Mouse (Mus musculus) hindbrain, embryonic 14.5 days (tissue): ENCODE data around the gene Frmpd3. TPM values are rescaled to one million over a fixed set of nuclear protein-coding genes. Genes with fewer than 3 reads are reported as not detected.

Experiments used
- ATAC-seq: fragments of 200-750 bp; cut with Nextera tagmentation; 2 replicates; pipeline ENCODE4 v1.8.0; 2017; ENCODE audit warnings: moderate number of reproducible peaks, mild to moderate bottlenecking, moderate TSS enrichment, moderate library complexity; ENCODE audit not compliant: low FRiP score
- DNase-seq: peaks from one replicate; pipeline ENCODE4 v3.0.0-alpha.2; 2015; ENCODE audit warnings: low spot score
- H3K27ac ChIP-seq: fragments of 300-500 bp; sonication (generic); 2 replicates; pipeline ENCODE4 v1.5.1; 2014; ENCODE audit warnings: mild to moderate bottlenecking, moderate library complexity
- H3K27me3 ChIP-seq: fragments of 300-500 bp; sonication (generic); 2 replicates; pipeline ENCODE4 v1.6.1; 2014; ENCODE audit warnings: mild to moderate bottlenecking, low read length, mixed read lengths; ENCODE audit not compliant: control insufficient read depth, insufficient read depth
- H3K36me3 ChIP-seq: fragments of 300-500 bp; sonication (generic); replicated peaks from 2 replicates; pipeline ENCODE4 v1.6.1; 2014; ENCODE audit not compliant: control insufficient read depth, insufficient read depth
- H3K4me1 ChIP-seq: fragments of 300-500 bp; sonication (generic); replicated peaks from 2 replicates; pipeline ENCODE4 v1.6.1; 2014; ENCODE audit warnings: antibody characterized with exemption, low read length, mixed read lengths; ENCODE audit not compliant: control insufficient read depth, insufficient read depth
- H3K4me2 ChIP-seq: fragments of 300-500 bp; sonication (generic); replicated peaks from 2 replicates; pipeline ENCODE4 v1.6.1; 2014; ENCODE audit warnings: mild to moderate bottlenecking, moderate library complexity
- H3K4me3 ChIP-seq: fragments of 300-500 bp; sonication (generic); replicated peaks from 2 replicates; pipeline ENCODE4 v1.5.1; 2014; ENCODE audit warnings: mild to moderate bottlenecking, low read length
- H3K9ac ChIP-seq: fragments of 300-500 bp; sonication (generic); 2 replicates; pipeline ENCODE4 v1.6.1; 2014
- H3K9me3 ChIP-seq: fragments of 300-500 bp; sonication (generic); 2 replicates; pipeline ENCODE4 v1.6.1; 2016; ENCODE audit warnings: low read length; ENCODE audit not compliant: control insufficient read depth
- WGBS: fragments of 180-500 bp; shearing (Covaris S2); extraction: QIAGEN DNeasy Blood & Tissue Kit; methylation state at CpG from one replicate; pipeline ENCODE4 v1.1.7; 2014; 5-methylcytosine and 5-hydroxymethylcytosine counted together
- polyA plus RNA-seq: library from polyadenylated mRNA; unstranded; fragments of >200 nt; fragmentation: Nextera tagmentation; extraction: Ambion mirVana; gene quantifications from 2 replicates; pipeline ENCODE4 v1.2.1, GENCODE M21; 2014

The Frmpd3 gene
- polyA plus RNA-seq, 1 experiment from 2014 or later = 4.5 TPM

DNA sequence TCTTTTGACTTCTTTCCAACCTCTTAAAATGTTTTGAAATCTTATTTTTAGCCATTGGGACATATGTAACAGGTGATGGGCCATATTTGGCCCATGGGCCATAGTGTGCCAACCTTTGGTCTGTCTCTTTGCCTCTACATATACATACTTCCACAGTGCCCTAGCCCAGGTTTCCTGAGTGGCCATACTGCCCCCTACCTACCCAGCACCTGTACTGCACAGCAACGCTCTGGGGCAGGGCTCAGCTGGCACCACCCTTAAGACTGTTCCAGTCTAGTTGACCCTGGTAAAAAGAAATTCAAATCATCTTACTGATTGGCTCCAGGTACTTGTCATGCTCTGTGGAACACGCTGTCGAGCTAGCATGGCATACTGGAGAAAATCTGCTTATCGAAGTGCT, 60.8 kb downstream of the Frmpd3 start:
- Histone ChIP-seq H3K4me1 (no peaks in the 10 kb centered on the region), H3K9me3 (no peaks in the 10 kb centered on the region), H3K4me3 (no peak overlapping the region), H3K27ac (no peak overlapping the region), H3K27me3 (peaks cover 10% of the 10 kb centered on the region; the same call in 1 of the 2 replicates), H3K9ac (no peak overlapping the region), H3K4me2 (no peak overlapping the region), H3K36me3 (no peaks in the 10 kb centered on the region)
- WGBS = 59% methylated on average over 4 of the region's 4 CpGs
- no peak for ATAC-seq
- DNase-seq = no peak

DNA sequence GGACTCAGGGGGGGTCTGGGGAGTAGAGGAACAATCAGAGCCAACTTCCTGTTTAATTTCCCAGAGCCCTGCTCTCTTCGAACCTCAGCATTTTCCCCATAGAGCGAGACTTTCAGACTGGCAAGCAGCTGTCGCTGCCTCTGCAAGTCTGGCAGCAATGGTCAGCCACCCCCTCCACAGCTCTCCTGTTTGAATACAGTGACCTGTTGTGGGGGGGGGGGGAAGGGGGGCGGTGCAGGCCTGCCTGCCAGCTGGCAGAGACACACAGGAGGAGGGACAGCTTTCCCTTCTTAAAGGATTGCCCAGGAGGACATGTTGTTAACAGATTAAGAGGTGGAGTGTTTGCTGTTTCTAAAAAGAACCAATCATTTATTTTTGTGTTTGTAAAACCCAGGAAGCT, 64.0 kb downstream of the Frmpd3 start:
- 31% methylated on average over 3 of the region's 4 CpGs for WGBS
- no peak for DNase-seq
- peak; percentile 53; the same call in 1 of the 2 replicates for ATAC-seq
- Histone ChIP-seq H3K27ac (no peak overlapping the region), H3K4me2 (no peak overlapping the region), H3K4me3 (no peak overlapping the region), H3K9ac (no peak overlapping the region), H3K9me3 (no peaks in the 10 kb centered on the region), H3K36me3 (no peaks in the 10 kb centered on the region), H3K4me1 (no peaks in the 10 kb centered on the region), H3K27me3 (peaks cover 4% of the 10 kb centered on the region; the same call in 1 of the 2 replicates)

- Histone ChIP-seq H3K27me3 (peaks cover 4% of the 10 kb centered on the region; the same call in 1 of the 2 replicates), H3K4me1 (no peaks in the 10 kb centered on the region), H3K4me3 (no peak overlapping the region), H3K4me2 (no peak overlapping the region), H3K9me3 (no peaks in the 10 kb centered on the region), H3K9ac (no peak overlapping the region), H3K27ac (no peak overlapping the region), H3K36me3 (no peaks in the 10 kb centered on the region)
- no peak for ATAC-seq
- DNase-seq = no peak
Measured at GRCm38 (mm10) chrX:140406501-140406900, 64.4 kb downstream of the Frmpd3 start.

- no peaks in the 10 kb centered on the region for H3K9me3 ChIP-seq
- no peak overlapping the region for H3K9ac ChIP-seq
- H3K27me3 ChIP-seq = peaks cover 4% of the 10 kb centered on the region; the same call in 1 of the 2 replicates
- H3K4me2 ChIP-seq = no peak overlapping the region
- H3K27ac ChIP-seq = no peak overlapping the region
- H3K36me3 ChIP-seq = no peaks in the 10 kb centered on the region
- H3K4me3 ChIP-seq = no peak overlapping the region
- DNase-seq (no peak), ATAC-seq (no peak)
- no peaks in the 10 kb centered on the region for H3K4me1 ChIP-seq
- 85% methylated on average over 5 of the region's 5 CpGs for WGBS
Measured at GRCm38 (mm10) chrX:140407593-140407992, 65.5 kb downstream of the Frmpd3 start.

DNA sequence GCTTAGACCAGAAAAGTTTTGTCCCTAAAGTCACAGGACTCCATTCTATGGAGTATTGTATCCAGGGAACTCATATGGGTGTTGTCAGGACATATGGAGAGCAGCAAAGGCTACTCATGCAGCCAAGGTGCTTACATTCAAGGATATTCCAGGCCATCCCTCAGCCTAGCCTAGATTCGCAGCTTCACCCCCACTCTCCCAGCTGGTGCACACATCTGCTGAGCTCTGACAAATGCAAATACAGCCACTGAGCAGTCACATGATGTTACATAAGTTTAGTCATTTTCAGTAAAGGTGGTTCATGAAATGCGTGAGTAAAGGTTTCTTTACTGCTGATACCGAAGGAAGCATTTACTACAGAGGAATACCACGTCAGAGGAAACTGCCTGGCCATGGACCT, 76.4 kb downstream of the Frmpd3 start:
- 89% methylated on average over 4 of the region's 4 CpGs for WGBS
- Histone ChIP-seq H3K27me3 (peaks cover 9% of the 10 kb centered on the region; the same call in 1 of the 2 replicates), H3K9me3 (no peaks in the 10 kb centered on the region), H3K4me1 (no peaks in the 10 kb centered on the region), H3K4me2 (no peak overlapping the region), H3K4me3 (no peak overlapping the region), H3K36me3 (no peaks in the 10 kb centered on the region), H3K9ac (no peak overlapping the region), H3K27ac (no peak overlapping the region)
- ATAC-seq (no peak), DNase-seq (no peak)

GRCm38 (mm10) chrX:140427124-140427523, 85.1 kb downstream of the Frmpd3 start:
- 75% methylated on average over 4 of the region's 4 CpGs for WGBS
- peaks cover 3% of the 10 kb centered on the region; the same call in 1 of the 2 replicates for H3K27me3 ChIP-seq
- H3K4me3 ChIP-seq = no peak overlapping the region
- H3K9ac ChIP-seq = no peak overlapping the region
- DNase-seq (no peak), ATAC-seq (no peak)
- H3K27ac ChIP-seq = no peak overlapping the region
- H3K4me1 ChIP-seq = no peaks in the 10 kb centered on the region
- H3K9me3 ChIP-seq = no peaks in the 10 kb centered on the region
- H3K36me3 ChIP-seq = no peaks in the 10 kb centered on the region
- no peak overlapping the region for H3K4me2 ChIP-seq

GRCm38 (mm10) chrX:140428252-140428651, 86.2 kb downstream of the Frmpd3 start:
- H3K27ac ChIP-seq = no peak overlapping the region
- no peak for DNase-seq
- 78% methylated on average over 8 of the region's 8 CpGs for WGBS
- no peaks in the 10 kb centered on the region for H3K4me1 ChIP-seq
- H3K9ac ChIP-seq = no peak overlapping the region
- H3K4me2 ChIP-seq = no peak overlapping the region
- no peaks in the 10 kb centered on the region for H3K9me3 ChIP-seq
- H3K36me3 ChIP-seq = no peaks in the 10 kb centered on the region
- no peak overlapping the region for H3K4me3 ChIP-seq
- ATAC-seq = no peak
- no peaks in the 10 kb centered on the region for H3K27me3 ChIP-seq

- H3K4me2 ChIP-seq = no peak overlapping the region
- no peak overlapping the region for H3K4me3 ChIP-seq
- no peaks in the 10 kb centered on the region for H3K9me3 ChIP-seq
- H3K9ac ChIP-seq = no peak overlapping the region
- no peak for DNase-seq
- H3K36me3 ChIP-seq = no peaks in the 10 kb centered on the region
- ATAC-seq = no peak
- WGBS = 67% methylated on average over 5 of the region's 5 CpGs
- 0 out of 2 replicates have a peak, but pooled peaks cover 2% of the 10 kb centered on the region for H3K27me3 ChIP-seq
- H3K4me1 ChIP-seq = no peaks in the 10 kb centered on the region
- no peak overlapping the region for H3K27ac ChIP-seq
Measured at GRCm38 (mm10) chrX:140429985-140430384, 87.9 kb downstream of the Frmpd3 start.

DNA sequence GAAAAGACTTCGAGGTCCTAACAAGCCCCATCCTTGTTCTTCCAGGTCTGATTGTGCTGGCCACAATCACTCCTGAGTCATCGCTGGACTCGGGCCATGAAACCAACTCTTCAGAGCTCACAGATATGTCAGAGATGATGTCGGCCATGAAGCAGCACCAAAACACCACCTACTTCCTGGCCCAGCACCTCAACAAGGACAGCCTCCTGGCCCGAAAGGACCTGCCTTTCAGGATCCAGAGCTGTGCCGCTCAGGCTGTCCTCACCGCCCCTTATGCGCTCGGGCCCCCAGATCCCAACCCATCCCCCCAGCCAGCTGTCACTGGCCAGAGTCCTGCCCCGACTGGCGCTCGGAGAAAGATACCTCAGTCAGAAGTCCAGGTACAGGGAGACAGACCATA, 88.4 kb downstream of the Frmpd3 start:
- Histone ChIP-seq H3K27ac (no peak overlapping the region), H3K4me2 (no peak overlapping the region), H3K36me3 (no peaks in the 10 kb centered on the region), H3K4me1 (no peaks in the 10 kb centered on the region), H3K27me3 (0 out of 2 replicates have a peak, but pooled peaks cover 3% of the 10 kb centered on the region), H3K9me3 (no peaks in the 10 kb centered on the region), H3K9ac (no peak overlapping the region), H3K4me3 (no peak overlapping the region)
- 84% methylated on average over 12 of the region's 12 CpGs for WGBS
- no peak for ATAC-seq
- DNase-seq = no peak

DNA sequence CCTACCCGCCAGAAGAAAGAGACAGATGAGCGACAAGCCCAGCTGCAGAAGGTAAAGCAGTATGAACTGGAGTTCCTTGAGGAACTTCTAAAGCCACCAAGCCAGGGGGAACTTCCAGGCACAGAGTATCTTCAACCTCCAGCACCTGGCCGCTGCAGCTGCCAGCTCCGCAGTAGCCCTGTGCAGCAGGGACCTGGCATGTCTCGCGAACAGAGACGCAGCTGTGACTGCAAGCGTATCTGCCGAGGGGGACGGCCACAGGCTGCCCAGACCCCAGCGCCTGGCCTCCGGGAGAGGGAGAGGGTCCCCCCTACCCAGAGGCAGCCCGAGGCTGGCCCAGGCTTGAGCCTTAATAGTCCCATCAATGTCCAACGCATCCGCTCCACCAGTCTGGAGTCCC, 89.9 kb downstream of the Frmpd3 start:
- Histone ChIP-seq H3K4me1 (no peaks in the 10 kb centered on the region), H3K9ac (no peak overlapping the region), H3K4me2 (no peak overlapping the region), H3K4me3 (no peak overlapping the region), H3K27me3 (0 out of 2 replicates have a peak, but pooled peaks cover 3% of the 10 kb centered on the region), H3K9me3 (no peaks in the 10 kb centered on the region), H3K36me3 (no peaks in the 10 kb centered on the region), H3K27ac (no peak overlapping the region)
- 82% methylated on average over 15 of the region's 15 CpGs for WGBS
- no peak for DNase-seq
- ATAC-seq = no peak
